Mouse (Mus musculus): ENCODE results near the gene Stk10. TPM values are rescaled to one million over a fixed set of nuclear protein-coding genes. Genes with fewer than 3 reads are reported as not detected.

The Stk10 gene
- polyA plus RNA-seq, 1 experiment from 2014 or later, result 19.3 TPM

DNA sequence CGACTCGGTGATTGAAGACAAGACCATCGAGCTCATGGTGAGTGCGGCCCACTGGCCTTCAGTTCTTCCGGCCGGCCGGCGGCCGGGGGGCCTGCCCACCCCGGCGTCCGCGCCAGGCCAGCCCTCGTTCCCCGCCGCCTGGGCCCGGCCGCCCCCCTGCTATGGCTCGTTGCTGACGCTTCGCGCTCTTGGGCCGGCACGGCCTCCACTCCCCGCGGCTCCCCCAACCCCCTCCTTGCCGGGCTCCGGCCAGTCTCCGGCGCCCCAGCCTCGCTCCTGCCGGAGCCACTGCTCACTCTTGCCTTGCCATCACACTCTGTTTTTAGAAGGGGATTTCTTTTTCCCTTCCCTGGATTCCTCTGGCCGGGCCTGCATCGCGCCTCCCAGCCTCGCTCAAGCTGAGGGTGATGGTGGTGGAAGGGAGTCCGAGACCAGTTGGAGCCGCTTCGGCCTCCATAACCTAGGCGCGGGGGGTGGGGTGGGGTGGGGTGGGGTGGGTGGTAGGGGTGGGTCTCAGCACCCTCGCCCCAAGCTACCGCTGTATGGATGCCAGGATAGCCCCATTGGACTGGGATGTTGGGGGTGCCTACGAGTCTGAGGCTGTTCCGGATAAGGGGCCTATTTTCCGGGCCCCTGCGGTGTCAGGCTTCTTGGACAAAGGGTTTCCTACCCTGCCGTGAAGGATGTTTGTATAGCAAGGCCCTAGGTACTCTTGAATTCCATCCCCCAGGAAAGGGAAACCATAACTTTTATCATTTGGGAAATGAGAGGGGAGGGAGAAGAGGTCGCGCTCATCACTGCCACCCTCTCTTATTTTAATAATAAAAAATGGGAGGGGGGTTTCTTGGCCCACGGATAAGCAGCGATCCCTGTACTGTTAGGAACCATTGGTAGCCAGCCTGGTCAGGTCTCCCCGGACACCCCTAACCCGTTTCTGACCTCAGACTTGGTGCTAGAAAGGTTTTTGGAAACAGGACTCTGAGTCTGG lies 110.1 kb downstream of the Stk10 start:
- under 1% methylated on average over 48 of the region's 54 CpGs for WGBS (ENCODE audit: missing documents)
- H3K79me2 ChIP-seq (ENCODE audit: inconsistent target), result peaks cover 53% of the 10 kb centered on the region
- H3K4me3 ChIP-seq (ENCODE audit: inconsistent target), result peak overlapping the region; percentile 76
- H3K36me3 ChIP-seq (ENCODE audit: inconsistent target), result no peaks in the 10 kb centered on the region
- H3K27ac ChIP-seq, result peak overlapping the region; percentile 61

- no peaks in the 10 kb centered on the region for H3K36me3 ChIP-seq (ENCODE audit: inconsistent target)
- 2% methylated on average over 3 of the region's 3 CpGs for WGBS (ENCODE audit: missing documents)
- peaks cover 61% of the 10 kb centered on the region for H3K79me2 ChIP-seq (ENCODE audit: inconsistent target)
- peak overlapping the region; percentile 76 for H3K4me3 ChIP-seq (ENCODE audit: inconsistent target)
- peak overlapping the region; percentile 61 for H3K27ac ChIP-seq
Measured at GRCm38 (mm10) chr11:32644010-32644409, 110.9 kb downstream of the Stk10 start.

- WGBS (ENCODE audit: missing documents), result 27% methylated on average over 2 of the region's 2 CpGs
Measured at GRCm38 (mm10) chr11:32647265-32647664, 114.2 kb downstream of the Stk10 start.

DNA sequence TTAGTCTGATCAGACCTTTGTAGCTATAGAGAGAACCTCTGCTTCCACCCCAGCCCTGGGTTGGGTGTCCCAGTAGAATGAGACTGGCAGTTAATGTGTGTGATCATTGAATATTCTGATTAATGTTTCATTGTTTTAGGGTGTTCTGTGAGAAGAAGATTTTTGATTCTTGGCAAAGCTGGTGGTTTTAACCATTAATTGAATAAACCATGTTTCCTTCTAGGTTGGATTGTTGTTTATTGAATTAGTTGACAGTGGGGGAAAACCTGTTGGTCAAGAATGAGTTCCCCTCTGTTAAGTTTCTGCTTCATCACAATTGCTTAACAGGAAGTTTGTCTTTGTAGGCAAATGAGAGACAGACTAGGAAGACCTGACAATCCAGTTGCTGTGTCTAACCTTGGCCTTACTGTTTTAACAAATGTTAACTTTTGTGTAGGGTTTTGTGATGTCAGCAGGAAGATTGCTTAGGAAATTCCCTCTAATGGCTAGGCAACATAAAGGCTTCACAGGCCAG lies 117.2 kb downstream of the Stk10 start:
- Histone ChIP-seq H3K27ac (no peak overlapping the region), H3K36me3 (ENCODE audit: inconsistent target) (no peaks in the 10 kb centered on the region), H3K4me3 (ENCODE audit: inconsistent target) (no peak overlapping the region), H3K79me2 (ENCODE audit: inconsistent target) (peaks cover 100% of the 10 kb centered on the region)

More at GRCm38 (mm10) chr11:32647265-32647664, 114.2 kb downstream of the Stk10 start:
- Histone ChIP-seq H3K79me2 (ENCODE audit: inconsistent target) (peaks cover 94% of the 10 kb centered on the region), H3K4me3 (ENCODE audit: inconsistent target) (no peak overlapping the region), H3K36me3 (ENCODE audit: inconsistent target) (no peaks in the 10 kb centered on the region), H3K27ac (peak overlapping the region; percentile 34; the same call in 1 of the 2 replicates)

- WGBS (ENCODE audit: missing documents), result 89% methylated on average over 7 of the region's 7 CpGs
- Histone ChIP-seq H3K27ac (no peak overlapping the region), H3K4me3 (ENCODE audit: inconsistent target) (no peak overlapping the region), H3K79me2 (ENCODE audit: inconsistent target) (peaks cover 100% of the 10 kb centered on the region), H3K36me3 (ENCODE audit: inconsistent target) (no peaks in the 10 kb centered on the region)
Measured at GRCm38 (mm10) chr11:32650893-32651590, 117.9 kb downstream of the Stk10 start.

DNA sequence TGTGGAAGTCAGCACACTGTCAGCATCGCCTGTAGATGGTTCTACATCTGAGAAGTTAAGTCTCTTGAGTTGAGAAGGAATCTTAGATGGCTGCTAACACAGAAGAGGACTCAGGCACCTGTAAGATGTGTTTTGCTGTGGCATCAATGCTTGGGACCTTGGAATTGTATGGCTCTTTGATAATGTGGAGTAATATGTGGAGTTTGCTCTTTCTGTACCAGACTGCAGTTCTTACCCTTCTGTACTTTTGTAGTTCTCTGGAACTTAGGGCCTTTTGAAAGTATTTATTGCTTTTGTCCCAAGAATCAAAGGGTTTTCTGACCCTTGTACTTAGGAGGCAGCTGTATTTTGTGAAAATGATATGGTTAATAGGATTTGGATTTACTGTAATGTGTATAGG lies 118.6 kb downstream of the Stk10 start:
- no peaks in the 10 kb centered on the region for H3K36me3 ChIP-seq (ENCODE audit: inconsistent target)
- H3K4me3 ChIP-seq (ENCODE audit: inconsistent target), result no peak overlapping the region
- WGBS (ENCODE audit: missing documents), result 83% methylated on average over 1 of the region's 1 CpGs
- no peak overlapping the region for H3K27ac ChIP-seq
- peaks cover 100% of the 10 kb centered on the region for H3K79me2 ChIP-seq (ENCODE audit: inconsistent target)

DNA sequence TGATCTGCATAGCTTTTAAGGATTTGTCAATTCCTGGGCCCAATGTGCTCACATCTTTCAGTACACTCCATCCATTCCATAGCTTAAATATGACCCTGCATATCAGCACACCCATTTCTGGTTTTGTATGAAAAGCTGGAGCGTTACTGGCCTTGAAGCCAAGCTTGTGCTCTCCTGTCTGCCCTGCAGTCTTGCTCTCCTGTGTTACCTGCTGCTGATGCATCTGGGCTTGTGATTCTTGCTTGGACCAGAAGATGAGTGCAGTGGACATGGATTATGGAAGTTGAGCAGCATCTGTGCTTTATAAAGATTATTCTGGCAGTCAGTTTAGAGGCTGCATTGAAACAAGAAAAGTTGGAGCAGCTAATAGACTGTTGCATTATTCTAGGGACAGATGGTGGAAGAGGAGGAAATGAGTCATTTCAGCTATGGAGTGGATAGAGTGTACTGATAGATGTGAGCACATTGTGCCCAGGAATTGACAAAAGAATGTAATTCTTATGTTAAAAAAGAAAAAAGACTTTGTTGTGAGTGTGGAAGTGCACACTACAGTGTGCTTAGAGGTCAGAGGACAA lies 129.1 kb downstream of the Stk10 start:
- Histone ChIP-seq H3K79me2 (ENCODE audit: inconsistent target) (peaks cover 100% of the 10 kb centered on the region), H3K36me3 (ENCODE audit: inconsistent target) (no peaks in the 10 kb centered on the region), H3K4me3 (ENCODE audit: inconsistent target) (no peak overlapping the region), H3K27ac (no peak overlapping the region)
- WGBS (ENCODE audit: missing documents), result 80% methylated on average over 1 of the region's 1 CpGs

DNA sequence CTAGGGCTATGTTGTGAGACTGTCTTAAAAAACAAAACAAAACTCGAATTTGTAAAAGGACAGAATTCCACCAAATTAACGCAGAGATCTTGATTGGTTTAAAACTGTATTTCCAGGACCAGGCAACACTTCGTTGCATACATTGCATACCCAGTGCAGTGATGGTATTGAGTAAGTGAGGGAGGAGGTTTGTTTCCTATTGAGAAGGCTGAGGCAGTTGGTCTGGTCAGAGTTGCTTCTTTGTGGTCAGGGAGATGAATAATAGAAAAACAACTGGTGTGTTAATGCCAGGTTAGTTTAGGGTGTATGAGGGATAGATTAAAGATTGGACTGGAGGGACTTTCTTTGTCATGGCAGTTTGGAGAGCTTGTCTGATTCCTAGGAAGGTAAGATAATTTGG lies 132.5 kb downstream of the Stk10 start:
- Histone ChIP-seq H3K79me2 (ENCODE audit: inconsistent target) (peaks cover 100% of the 10 kb centered on the region), H3K27ac (no peak overlapping the region), H3K4me3 (ENCODE audit: inconsistent target) (no peak overlapping the region), H3K36me3 (ENCODE audit: inconsistent target) (no peaks in the 10 kb centered on the region)
- 26% methylated on average over 3 of the region's 3 CpGs for WGBS (ENCODE audit: missing documents)

GRCm38 (mm10) chr11:32666983-32667382 lies 133.9 kb downstream of the Stk10 start:
- Histone ChIP-seq H3K4me3 (ENCODE audit: inconsistent target) (no peak overlapping the region), H3K27ac (no peak overlapping the region), H3K79me2 (ENCODE audit: inconsistent target) (peaks cover 100% of the 10 kb centered on the region), H3K36me3 (ENCODE audit: inconsistent target) (no peaks in the 10 kb centered on the region)

DNA sequence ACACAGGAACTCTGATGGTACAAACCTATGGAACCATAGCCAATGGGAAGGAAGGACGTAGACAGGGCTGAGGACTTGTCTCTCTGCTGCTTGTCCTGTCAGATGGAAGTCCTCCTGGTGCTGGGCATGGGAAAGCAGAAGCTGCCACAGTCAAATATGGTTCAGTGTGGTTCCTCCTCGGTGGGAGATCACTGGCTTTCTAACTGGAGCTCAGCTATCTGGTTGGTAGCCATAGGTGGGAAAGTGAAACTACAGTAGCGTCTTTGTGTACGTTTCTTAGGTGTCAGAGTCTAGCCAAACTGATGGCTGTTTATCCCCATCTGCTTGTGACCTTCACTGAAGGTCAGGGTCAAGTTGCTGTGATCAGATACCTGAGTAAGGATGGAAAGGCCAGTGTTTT lies 138.4 kb downstream of the Stk10 start:
- H3K4me3 ChIP-seq (ENCODE audit: inconsistent target), result no peak overlapping the region
- 17% methylated on average over 4 of the region's 4 CpGs for WGBS (ENCODE audit: missing documents)
- peaks cover 100% of the 10 kb centered on the region for H3K79me2 ChIP-seq (ENCODE audit: inconsistent target)
- no peak overlapping the region for H3K27ac ChIP-seq
- H3K36me3 ChIP-seq (ENCODE audit: inconsistent target), result no peaks in the 10 kb centered on the region

Other genes with a start within 250 kb of the Stk10 start
- gene Hba-a1, start 249.8 kb upstream of the Stk10 start, polyA plus RNA-seq (2018), result not detected in 3 replicates
- gene Hbq1b, start 246.3 kb upstream of the Stk10 start, polyA plus RNA-seq (2018), result not detected in 3 replicates
- gene Hba-a2, start 236.8 kb upstream of the Stk10 start, polyA plus RNA-seq (2018), result not detected in 3 replicates
- gene Hbq1a, start 233.2 kb upstream of the Stk10 start, polyA plus RNA-seq (2018), result not detected in 3 replicates
- gene Sh3pxd2b, start 185.5 kb upstream of the Stk10 start, polyA plus RNA-seq (2018), result 55.4 to 66.8 TPM (median 59.7 TPM) in 3 replicates
- gene Ubtd2, start 77.9 kb upstream of the Stk10 start, polyA plus RNA-seq (2018), result 2.8 to 5.0 TPM (median 3.9 TPM) in 3 replicates
- gene Efcab9, start 1.2 kb upstream of the Stk10 start, polyA plus RNA-seq (2018), result not detected in 3 replicates
- gene Fbxw11, start 109.4 kb downstream of the Stk10 start, polyA plus RNA-seq (2018), result 33.3 to 53.6 TPM (median 51.5 TPM) in 3 replicates